Mouse (Mus musculus) megakaryocyte, embryonic 14.5 days (primary cell): ENCODE measurements around the gene Nav3.

ENCODE experiments used
- FLI1 ChIP-seq: IDR thresholded peaks from 2 replicates; pipeline ENCODE4 v1.6.1; 2012; ENCODE audit warnings: low read length, inconsistent platforms, mixed read lengths
- GATA1 ChIP-seq: IDR thresholded peaks from 3 replicates; pipeline ENCODE4 v1.6.1; 2012; ENCODE audit warnings: mixed read lengths, low read length, inconsistent platforms, borderline replicate concordance

DNA sequence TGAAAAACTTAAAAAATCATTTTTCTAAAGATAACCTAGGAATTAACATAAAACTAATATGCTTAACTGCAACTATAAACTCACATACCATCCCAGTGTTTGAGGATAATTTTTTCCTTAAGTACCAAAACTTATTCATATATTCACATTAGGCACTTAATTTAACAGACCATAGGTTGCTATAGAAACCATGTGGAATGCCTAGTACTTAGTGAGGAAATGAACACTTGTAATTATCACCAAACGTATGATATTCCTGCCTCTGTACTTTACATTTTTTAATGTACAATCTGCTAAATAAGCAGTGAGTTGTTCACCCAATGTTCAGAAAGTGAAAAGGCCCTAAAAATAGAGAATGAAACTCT is 301.1 kb downstream of the Nav3 start:
- TF ChIP-seq GATA1 (no peak), FLI1 (no peak)
